Mouse (Mus musculus): Measurements from ENCODE around the gene Olfr324. TPM values are rescaled to one million over a fixed set of nuclear protein-coding genes. Genes with fewer than 3 reads are reported as not detected.

Olfr324 gene
- total and polyA plus RNA-seq, 3 experiments: not detected

DNA sequence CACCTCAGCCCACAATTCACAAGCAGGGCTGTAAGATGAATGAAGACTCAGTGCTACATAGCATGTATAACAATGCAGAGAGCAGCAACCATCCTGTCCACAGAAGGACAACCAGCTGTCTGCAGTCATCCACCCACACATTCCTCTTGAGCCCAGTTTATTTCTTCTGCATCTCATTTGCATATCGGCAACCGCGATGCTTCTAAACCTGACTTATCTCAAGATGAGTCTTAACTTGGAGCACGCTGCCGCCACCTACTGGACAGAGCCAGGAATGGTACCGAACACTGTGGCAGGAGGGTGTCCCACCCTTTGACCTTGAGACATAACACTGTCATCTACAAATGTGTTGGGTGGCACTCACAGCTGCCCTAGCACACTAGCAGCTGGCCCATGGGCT lies 48.4 kb downstream of the Olfr324 start (continued):
- TF ChIP-seq NELFE (IDR thresholded peaks at IDR 0.05; ENCODE audit: low read depth, low read length) (no peak), POLR2A (IDR thresholded peaks at IDR 0.05; ENCODE audit: control insufficient read depth in 1 of 2, insufficient read depth in 1 of 2, low read depth in 1 of 2, low read length in 2 of 2, poor library complexity in 1 of 2) (no peak)

Other genes with a start within 250 kb of the Olfr324 start
- gene Lypd8, start 216.1 kb upstream of the Olfr324 start, total RNA-seq (2012; rRNA removed): 0.19 TPM in 1 of 2 replicates, not detected in the other
- under 1 TPM in 1 of 2 experiments, not detected in 1; 0.31 TPM for gene Lypd8, start 216.1 kb upstream of the Olfr324 start, polyA plus RNA-seq (2012; ENCODE audit: insufficient read depth in 1 of 2, insufficient read length in 2 of 2, low read depth in 1 of 2, low replicate concordance in 2 of 2, missing spikeins in 1 of 2)
- gene 1810065E05Rik, start 174.0 kb upstream of the Olfr324 start, total RNA-seq (2012; rRNA removed): not detected in 2 replicates
- gene 1810065E05Rik, start 174.0 kb upstream of the Olfr324 start, polyA plus RNA-seq (2012; ENCODE audit: insufficient read depth in 1 of 2, insufficient read length in 2 of 2, low read depth in 1 of 2, low replicate concordance in 2 of 2, missing spikeins in 1 of 2): not detected
- gene Gm12253, start 162.6 kb upstream of the Olfr324 start, total RNA-seq (2012; rRNA removed): not detected in 2 replicates
- gene Gm12253, start 162.6 kb upstream of the Olfr324 start, polyA plus RNA-seq (2012; ENCODE audit: insufficient read depth in 1 of 2, insufficient read length in 2 of 2, low read depth in 1 of 2, low replicate concordance in 2 of 2, missing spikeins in 1 of 2): 100 to 1,000 TPM in 1 of 2 experiments, not detected in 1; 109 TPM
- gene Lypd9, start 142.2 kb upstream of the Olfr324 start, total RNA-seq (2012; rRNA removed): not detected in 2 replicates
- not detected for gene Lypd9, start 142.2 kb upstream of the Olfr324 start, polyA plus RNA-seq (2012; ENCODE audit: insufficient read depth in 1 of 2, insufficient read length in 2 of 2, low read depth in 1 of 2, low replicate concordance in 2 of 2, missing spikeins in 1 of 2)
- gene Olfr30, start 132.8 kb upstream of the Olfr324 start, total RNA-seq (2012; rRNA removed): not detected in 2 replicates
- gene Olfr30, start 132.8 kb upstream of the Olfr324 start, polyA plus RNA-seq (2012; ENCODE audit: insufficient read depth in 1 of 2, insufficient read length in 2 of 2, low read depth in 1 of 2, low replicate concordance in 2 of 2, missing spikeins in 1 of 2): not detected
- not detected in 2 replicates for gene Olfr332, start 102.6 kb upstream of the Olfr324 start, total RNA-seq (2012; rRNA removed)
- not detected for gene Olfr332, start 102.6 kb upstream of the Olfr324 start, polyA plus RNA-seq (2012; ENCODE audit: insufficient read depth in 1 of 2, insufficient read length in 2 of 2, low read depth in 1 of 2, low replicate concordance in 2 of 2, missing spikeins in 1 of 2)
- not detected in 2 replicates for gene Olfr331, start 92.5 kb upstream of the Olfr324 start, total RNA-seq (2012; rRNA removed)
- not detected for gene Olfr331, start 92.5 kb upstream of the Olfr324 start, polyA plus RNA-seq (2012; ENCODE audit: insufficient read depth in 1 of 2, insufficient read length in 2 of 2, low read depth in 1 of 2, low replicate concordance in 2 of 2, missing spikeins in 1 of 2)
- not detected in 2 replicates for gene Olfr330, start 60.3 kb upstream of the Olfr324 start, total RNA-seq (2012; rRNA removed)
- not detected for gene Olfr330, start 60.3 kb upstream of the Olfr324 start, polyA plus RNA-seq (2012; ENCODE audit: insufficient read depth in 1 of 2, insufficient read length in 2 of 2, low read depth in 1 of 2, low replicate concordance in 2 of 2, missing spikeins in 1 of 2)
- gene Olfr329-ps, start 48.7 kb upstream of the Olfr324 start, total RNA-seq (2012; rRNA removed): not detected in 2 replicates
- not detected for gene Olfr329-ps, start 48.7 kb upstream of the Olfr324 start, polyA plus RNA-seq (2012; ENCODE audit: insufficient read depth in 1 of 2, insufficient read length in 2 of 2, low read depth in 1 of 2, low replicate concordance in 2 of 2, missing spikeins in 1 of 2)
- gene Olfr328, start 39.5 kb upstream of the Olfr324 start, total RNA-seq (2012; rRNA removed): 0.04 and 0.07 TPM in 2 replicates
- not detected for gene Olfr328, start 39.5 kb upstream of the Olfr324 start, polyA plus RNA-seq (2012; ENCODE audit: insufficient read depth in 1 of 2, insufficient read length in 2 of 2, low read depth in 1 of 2, low replicate concordance in 2 of 2, missing spikeins in 1 of 2)
- gene Olfr224, start 24.6 kb upstream of the Olfr324 start, total RNA-seq (2012; rRNA removed): not detected in 2 replicates
- gene Olfr224, start 24.6 kb upstream of the Olfr324 start, polyA plus RNA-seq (2012; ENCODE audit: insufficient read depth in 1 of 2, insufficient read length in 2 of 2, low read depth in 1 of 2, low replicate concordance in 2 of 2, missing spikeins in 1 of 2): not detected
- gene Olfr325, start 17.4 kb upstream of the Olfr324 start, total RNA-seq (2012; rRNA removed): not detected in 2 replicates
- not detected for gene Olfr325, start 17.4 kb upstream of the Olfr324 start, polyA plus RNA-seq (2012; ENCODE audit: insufficient read depth in 1 of 2, insufficient read length in 2 of 2, low read depth in 1 of 2, low replicate concordance in 2 of 2, missing spikeins in 1 of 2)
- gene 2210407C18Rik, start 21.0 kb downstream of the Olfr324 start, total RNA-seq (2012; rRNA removed): not detected in 2 replicates
- gene 2210407C18Rik, start 21.0 kb downstream of the Olfr324 start, polyA plus RNA-seq (2012; ENCODE audit: insufficient read depth in 1 of 2, insufficient read length in 2 of 2, low read depth in 1 of 2, low replicate concordance in 2 of 2, missing spikeins in 1 of 2): not detected
- gene Olfr323, start 35.4 kb downstream of the Olfr324 start, total RNA-seq (2012; rRNA removed): not detected in 2 replicates
- gene Olfr323, start 35.4 kb downstream of the Olfr324 start, polyA plus RNA-seq (2012; ENCODE audit: insufficient read depth in 1 of 2, insufficient read length in 2 of 2, low read depth in 1 of 2, low replicate concordance in 2 of 2, missing spikeins in 1 of 2): not detected
- 4.0 and 5.7 TPM in 2 replicates for gene Trim58, start 45.4 kb downstream of the Olfr324 start, total RNA-seq (2012; rRNA removed)
- 10 to 100 TPM in 1 of 2 experiments, not detected in 1; 14.1 TPM for gene Trim58, start 45.4 kb downstream of the Olfr324 start, polyA plus RNA-seq (2012; ENCODE audit: insufficient read depth in 1 of 2, insufficient read length in 2 of 2, low read depth in 1 of 2, low replicate concordance in 2 of 2, missing spikeins in 1 of 2)
- gene Olfr322, start 63.7 kb downstream of the Olfr324 start, total RNA-seq (2012; rRNA removed): not detected in 2 replicates
- not detected for gene Olfr322, start 63.7 kb downstream of the Olfr324 start, polyA plus RNA-seq (2012; ENCODE audit: insufficient read depth in 1 of 2, insufficient read length in 2 of 2, low read depth in 1 of 2, low replicate concordance in 2 of 2, missing spikeins in 1 of 2)
- not detected in 2 replicates for gene Olfr320, start 86.0 kb downstream of the Olfr324 start, total RNA-seq (2012; rRNA removed)
- not detected for gene Olfr320, start 86.0 kb downstream of the Olfr324 start, polyA plus RNA-seq (2012; ENCODE audit: insufficient read depth in 1 of 2, insufficient read length in 2 of 2, low read depth in 1 of 2, low replicate concordance in 2 of 2, missing spikeins in 1 of 2)
- not detected in 2 replicates for gene Olfr319, start 104.0 kb downstream of the Olfr324 start, total RNA-seq (2012; rRNA removed)
- gene Olfr319, start 104.0 kb downstream of the Olfr324 start, polyA plus RNA-seq (2012; ENCODE audit: insufficient read depth in 1 of 2, insufficient read length in 2 of 2, low read depth in 1 of 2, low replicate concordance in 2 of 2, missing spikeins in 1 of 2): not detected
- gene Olfr318, start 128.9 kb downstream of the Olfr324 start, total RNA-seq (2012; rRNA removed): not detected in 2 replicates
- under 1 TPM in 1 of 2 experiments, not detected in 1; 0.06 TPM for gene Olfr318, start 128.9 kb downstream of the Olfr324 start, polyA plus RNA-seq (2012; ENCODE audit: insufficient read depth in 1 of 2, insufficient read length in 2 of 2, low read depth in 1 of 2, low replicate concordance in 2 of 2, missing spikeins in 1 of 2)
- not detected in 2 replicates for gene Olfr317, start 144.1 kb downstream of the Olfr324 start, total RNA-seq (2012; rRNA removed)
- not detected for gene Olfr317, start 144.1 kb downstream of the Olfr324 start, polyA plus RNA-seq (2012; ENCODE audit: insufficient read depth in 1 of 2, insufficient read length in 2 of 2, low read depth in 1 of 2, low replicate concordance in 2 of 2, missing spikeins in 1 of 2)
- not detected in 2 replicates for gene Olfr316, start 157.6 kb downstream of the Olfr324 start, total RNA-seq (2012; rRNA removed)
- not detected for gene Olfr316, start 157.6 kb downstream of the Olfr324 start, polyA plus RNA-seq (2012; ENCODE audit: insufficient read depth in 1 of 2, insufficient read length in 2 of 2, low read depth in 1 of 2, low replicate concordance in 2 of 2, missing spikeins in 1 of 2)
- gene Olfr315, start 178.1 kb downstream of the Olfr324 start, total RNA-seq (2012; rRNA removed): not detected in 2 replicates
- not detected for gene Olfr315, start 178.1 kb downstream of the Olfr324 start, polyA plus RNA-seq (2012; ENCODE audit: insufficient read depth in 1 of 2, insufficient read length in 2 of 2, low read depth in 1 of 2, low replicate concordance in 2 of 2, missing spikeins in 1 of 2)
- not detected in 2 replicates for gene Olfr314, start 187.8 kb downstream of the Olfr324 start, total RNA-seq (2012; rRNA removed)
- gene Olfr314, start 187.8 kb downstream of the Olfr324 start, polyA plus RNA-seq (2012; ENCODE audit: insufficient read depth in 1 of 2, insufficient read length in 2 of 2, low read depth in 1 of 2, low replicate concordance in 2 of 2, missing spikeins in 1 of 2): not detected
- gene Fam183b, start 206.8 kb downstream of the Olfr324 start, total RNA-seq (2012; rRNA removed): not detected in 2 replicates
- not detected for gene Fam183b, start 206.8 kb downstream of the Olfr324 start, polyA plus RNA-seq (2012; ENCODE audit: insufficient read depth in 1 of 2, insufficient read length in 2 of 2, low read depth in 1 of 2, low replicate concordance in 2 of 2, missing spikeins in 1 of 2)
- gene Olfr313, start 219.9 kb downstream of the Olfr324 start, total RNA-seq (2012; rRNA removed): not detected in 2 replicates
- not detected for gene Olfr313, start 219.9 kb downstream of the Olfr324 start, polyA plus RNA-seq (2012; ENCODE audit: insufficient read depth in 1 of 2, insufficient read length in 2 of 2, low read depth in 1 of 2, low replicate concordance in 2 of 2, missing spikeins in 1 of 2)
- not detected in 2 replicates for gene Olfr312, start 234.1 kb downstream of the Olfr324 start, total RNA-seq (2012; rRNA removed)
- gene Olfr312, start 234.1 kb downstream of the Olfr324 start, polyA plus RNA-seq (2012; ENCODE audit: insufficient read depth in 1 of 2, insufficient read length in 2 of 2, low read depth in 1 of 2, low replicate concordance in 2 of 2, missing spikeins in 1 of 2): not detected
- not detected in 2 replicates for gene Olfr311, start 244.1 kb downstream of the Olfr324 start, total RNA-seq (2012; rRNA removed)
- not detected for gene Olfr311, start 244.1 kb downstream of the Olfr324 start, polyA plus RNA-seq (2012; ENCODE audit: insufficient read depth in 1 of 2, insufficient read length in 2 of 2, low read depth in 1 of 2, low replicate concordance in 2 of 2, missing spikeins in 1 of 2)

All from MEL (cell line).